Mouse (Mus musculus) A20 (cell line): ENCODE data around the gene Ano2.

Source experiments
- DNase-seq: peaks from one replicate; pipeline ENCODE4 v3.0.0-alpha.2; 2011; ENCODE audit warnings: low read depth, low spot score

The Ano2 gene

GRCm38 (mm10) chr6:125914446-125914845 lies 224.2 kb downstream of the Ano2 start:
- no peak for DNase-seq

- no peak for DNase-seq
Measured at GRCm38 (mm10) chr6:125922746-125923145, 232.5 kb downstream of the Ano2 start.

GRCm38 (mm10) chr6:125924979-125925378 lies 234.8 kb downstream of the Ano2 start:
- no peak for DNase-seq

GRCm38 (mm10) chr6:125925861-125926260 lies 235.6 kb downstream of the Ano2 start:
- no peak for DNase-seq

GRCm38 (mm10) chr6:125931926-125932325 lies 241.7 kb downstream of the Ano2 start:
- DNase-seq = no peak

GRCm38 (mm10) chr6:125954965-125955364 lies 264.7 kb downstream of the Ano2 start:
- no peak for DNase-seq

- DNase-seq = no peak
Measured at GRCm38 (mm10) chr6:125973551-125973950, 283.3 kb downstream of the Ano2 start.

- DNase-seq = no peak
Measured at GRCm38 (mm10) chr6:125975788-125976465, 285.7 kb downstream of the Ano2 start.

GRCm38 (mm10) chr6:125979601-125980000 lies 289.4 kb downstream of the Ano2 start:
- DNase-seq = no peak

GRCm38 (mm10) chr6:125984050-125984449 lies 293.8 kb downstream of the Ano2 start:
- no peak for DNase-seq

GRCm38 (mm10) chr6:125992731-125993130 lies 302.5 kb downstream of the Ano2 start:
- no peak for DNase-seq

- no peak for DNase-seq
Measured at GRCm38 (mm10) chr6:126001797-126002196, 311.6 kb downstream of the Ano2 start.

- DNase-seq = no peak
Measured at GRCm38 (mm10) chr6:126003002-126003742, 313.0 kb downstream of the Ano2 start.

GRCm38 (mm10) chr6:126006647-126007046 lies 316.4 kb downstream of the Ano2 start:
- no peak for DNase-seq

GRCm38 (mm10) chr6:126009083-126009482 lies 318.9 kb downstream of the Ano2 start:
- DNase-seq = no peak

GRCm38 (mm10) chr6:126016991-126017390 lies 326.8 kb downstream of the Ano2 start:
- no peak for DNase-seq

- no peak for DNase-seq
Measured at GRCm38 (mm10) chr6:126018411-126018810, 328.2 kb downstream of the Ano2 start.

- DNase-seq = no peak
Measured at GRCm38 (mm10) chr6:126033693-126034402, 343.6 kb downstream of the Ano2 start.

GRCm38 (mm10) chr6:126034403-126034724 lies 344.1 kb downstream of the Ano2 start:
- no peak for DNase-seq

- no peak for DNase-seq
Measured at GRCm38 (mm10) chr6:126034728-126035127, 344.5 kb downstream of the Ano2 start.

GRCm38 (mm10) chr6:126035621-126036020 lies 345.4 kb downstream of the Ano2 start:
- DNase-seq = no peak

- DNase-seq = no peak
Measured at GRCm38 (mm10) chr6:126045931-126046330, 355.7 kb downstream of the Ano2 start.

GRCm38 (mm10) chr6:126048206-126048605 lies 358.0 kb downstream of the Ano2 start:
- DNase-seq = no peak
